Mouse (Mus musculus) myocyte (in vitro differentiated cells): ENCODE results near the gene Dpy19l3.

Experiments
- CEBPB ChIP-seq: IDR thresholded peaks from 2 replicates; pipeline ENCODE4 v1.6.1; 2011; ENCODE audit warnings: mild to moderate bottlenecking, moderate library complexity; ENCODE audit not compliant: poor library complexity, insufficient read depth, severe bottlenecking
- E2F4 ChIP-seq: IDR thresholded peaks from one replicate; pipeline ENCODE4 v1.6.1; 2011; ENCODE audit warnings: mild to moderate bottlenecking, control low read depth, moderate library complexity; ENCODE audit not compliant: insufficient read depth
- MYOD1 ChIP-seq, 3 experiments: IDR thresholded peaks; one replicate each; pipeline ENCODE4 v1.6.1; 2011; ENCODE audit warnings: control low read depth in 2 of 3, low read depth in 2 of 3, mild to moderate bottlenecking in 2 of 3, moderate library complexity in 1 of 3; ENCODE audit not compliant: insufficient read length in 2 of 3, control insufficient read depth in 1 of 3
- POLR2A ChIP-seq: IDR thresholded peaks from one replicate; pipeline ENCODE4 v1.6.1; 2011; ENCODE audit warnings: low read depth, mild to moderate bottlenecking, control low read depth, moderate library complexity; ENCODE audit not compliant: insufficient read length
- POLR2AphosphoS2 ChIP-seq: IDR thresholded peaks from one replicate; pipeline ENCODE4 v1.6.1; 2011; ENCODE audit warnings: low read depth, control low read depth; ENCODE audit not compliant: insufficient read length
- REST ChIP-seq: IDR thresholded peaks from one replicate; pipeline ENCODE4 v1.6.1; 2011; ENCODE audit warnings: mild to moderate bottlenecking, control low read depth, moderate library complexity; ENCODE audit not compliant: insufficient read depth, insufficient read length
- TCF12 ChIP-seq: IDR thresholded peaks from one replicate; pipeline ENCODE4 v1.6.1; 2011; ENCODE audit warnings: mild to moderate bottlenecking, control low read depth; ENCODE audit not compliant: poor library complexity, insufficient read depth, severe bottlenecking
- TCF3 ChIP-seq: IDR thresholded peaks from one replicate; pipeline ENCODE4 v1.6.1; 2011; ENCODE audit warnings: low read depth, control low read depth; ENCODE audit not compliant: insufficient read length
- USF1 ChIP-seq: IDR thresholded peaks from one replicate; pipeline ENCODE4 v1.6.1; 2011; ENCODE audit warnings: low read depth, mild to moderate bottlenecking, control low read depth, moderate library complexity

GRCm38 (mm10) chr7:35794145-35794664 is 40.0 kb upstream of the Dpy19l3 start:
- TF ChIP-seq TCF3 (no peak), POLR2A (no peak), CEBPB (no peak), MYOD1 (IDR thresholded peaks at IDR 0.05; ENCODE audit: control insufficient read depth in 1 of 3, insufficient read length in 2 of 3, low read depth in 2 of 3) (no peak), USF1 (no peak), TCF12 (no peak), POLR2AphosphoS2 (no peak), REST (no peak), E2F4 (no peak)
